Mouse (Mus musculus) B cell, adult 2 months (primary cell): ENCODE data around the gene Hs3st3a1.

Experiments
- DNase-seq, 2 experiments: peaks; one replicate each; pipeline ENCODE4 v3.0.0; 2022

The Hs3st3a1 gene

GRCm38 (mm10) chr11:64434611-64435545 is at the start of gene Hs3st3a1:
Hs3st3a1 (plus strand) TSS chr11:64435332.
- DNase-seq: no peak

GRCm38 (mm10) chr11:64386333-64386732 is 48.8 kb upstream of the Hs3st3a1 start:
- no peak for DNase-seq

- DNase-seq: no peak
Measured at GRCm38 (mm10) chr11:64396331-64396881, 38.7 kb upstream of the Hs3st3a1 start.

GRCm38 (mm10) chr11:64396949-64397348 is 38.2 kb upstream of the Hs3st3a1 start:
- DNase-seq: no peak

- no peak for DNase-seq
Measured at GRCm38 (mm10) chr11:64397612-64398011, 37.5 kb upstream of the Hs3st3a1 start.

GRCm38 (mm10) chr11:64400534-64401093 is 34.5 kb upstream of the Hs3st3a1 start:
- no peak for DNase-seq

- DNase-seq: no peak
Measured at GRCm38 (mm10) chr11:64418969-64419368, 16.2 kb upstream of the Hs3st3a1 start.

- DNase-seq: no peak
Measured at GRCm38 (mm10) chr11:64435546-64436411, 647 bp downstream of the Hs3st3a1 start.

- DNase-seq: no peak
Measured at GRCm38 (mm10) chr11:64436412-64436727, 1.2 kb downstream of the Hs3st3a1 start, which contains the start of gene F930015N05Rik. F930015N05Rik (minus strand) TSS chr11:64436653.

GRCm38 (mm10) chr11:64436791-64437298 is 1.7 kb downstream of the Hs3st3a1 start:
- no peak for DNase-seq

- no peak for DNase-seq
Measured at GRCm38 (mm10) chr11:64437721-64438120, 2.6 kb downstream of the Hs3st3a1 start.

- no peak for DNase-seq
Measured at GRCm38 (mm10) chr11:64438909-64439308, 3.8 kb downstream of the Hs3st3a1 start.

- DNase-seq: no peak
Measured at GRCm38 (mm10) chr11:64442119-64442518, 7.0 kb downstream of the Hs3st3a1 start.

GRCm38 (mm10) chr11:64442701-64443100 is 7.6 kb downstream of the Hs3st3a1 start:
- DNase-seq: no peak

- no peak for DNase-seq
Measured at GRCm38 (mm10) chr11:64445227-64445626, 10.1 kb downstream of the Hs3st3a1 start.

GRCm38 (mm10) chr11:64448586-64449315 is 13.6 kb downstream of the Hs3st3a1 start:
- DNase-seq: no peak

GRCm38 (mm10) chr11:64461746-64462145 is 26.6 kb downstream of the Hs3st3a1 start:
- no peak for DNase-seq

- no peak for DNase-seq
Measured at GRCm38 (mm10) chr11:64468737-64469136, 33.6 kb downstream of the Hs3st3a1 start.

GRCm38 (mm10) chr11:64470689-64471088 is 35.6 kb downstream of the Hs3st3a1 start:
- no peak for DNase-seq

GRCm38 (mm10) chr11:64473679-64474078 is 38.5 kb downstream of the Hs3st3a1 start:
- no peak for DNase-seq

GRCm38 (mm10) chr11:64481445-64481844 is 46.3 kb downstream of the Hs3st3a1 start:
- DNase-seq: no peak
